Mouse (Mus musculus): ENCODE measurements around the gene Nelfa.

- no peak for TF ChIP-seq ZNF384 (IDR thresholded peaks at IDR 0.05; ENCODE audit: low read depth, low read length)
- TF ChIP-seq MAFK (IDR thresholded peaks at IDR 0.05; ENCODE audit: insufficient read depth, low read depth, low read length): no peak
Observed at GRCm38 (mm10) chr5:33851466-33851865, 84.7 kb downstream of the Nelfa start.
